Mouse (Mus musculus) stomach, postnatal 0 days (tissue): ENCODE data around the gene Clcc1.
"Not testable (repeated sequence)": the region's sequence is repeated elsewhere in the genome, so short reads cannot be mapped to it uniquely, and the experiment has no call there.

Experiments
- CTCF ChIP-seq: IDR thresholded peaks from 2 replicates; pipeline ENCODE4 v1.5.1; 2016; ENCODE audit warnings: antibody characterized with exemption, low read depth, mild to moderate bottlenecking, moderate library complexity
- EP300 ChIP-seq: optimal IDR thresholded peaks from 2 replicates; pipeline ENCODE3; 2016; ENCODE audit warnings: antibody characterized with exemption

DNA sequence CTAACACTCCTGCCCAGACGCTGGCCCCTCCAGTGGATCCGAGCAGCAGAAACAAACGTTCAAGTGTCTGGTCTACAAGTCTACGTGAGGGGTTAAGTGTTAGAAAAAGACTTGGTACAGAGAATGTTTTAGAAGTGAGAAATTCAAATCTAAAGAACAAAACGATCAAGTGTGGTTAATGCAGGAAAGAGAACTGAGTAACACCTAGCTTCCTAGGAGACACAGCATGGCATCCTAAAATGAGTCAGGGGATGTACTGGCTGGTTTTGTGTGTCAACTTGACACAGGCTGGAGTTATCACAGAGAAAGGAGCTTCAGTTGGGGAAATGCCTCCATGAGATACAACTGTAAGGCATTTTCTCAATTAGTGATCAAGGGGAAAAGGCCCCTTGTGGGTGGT lies 29.9 kb downstream of the Clcc1 start:
- not testable (repeated sequence) for TF ChIP-seq CTCF, EP300
